Mouse (Mus musculus): ENCODE results near the gene Gm42372. TPM values are rescaled to one million over a fixed set of nuclear protein-coding genes. Genes with fewer than 3 reads are reported as not detected.

Gm42372 gene
- total RNA-seq (2021): 10 to 100 TPM; 62.3 to 67.7 TPM
- long read RNA-seq, experiment 1, full-length matches to known transcripts: 11 of 14 reads
- long read RNA-seq, experiment 1, partial matches to known transcripts: 0 of 14 reads
- long read RNA-seq, experiment 1, other reads (novel, unspliced or antisense): 3 of 14 reads
- long read RNA-seq, experiment 2, full-length matches to known transcripts: 3 of 5 reads
- long read RNA-seq, experiment 2, partial matches to known transcripts: 0 of 5 reads
- long read RNA-seq, experiment 2, other reads (novel, unspliced or antisense): 2 of 5 reads

DNA sequence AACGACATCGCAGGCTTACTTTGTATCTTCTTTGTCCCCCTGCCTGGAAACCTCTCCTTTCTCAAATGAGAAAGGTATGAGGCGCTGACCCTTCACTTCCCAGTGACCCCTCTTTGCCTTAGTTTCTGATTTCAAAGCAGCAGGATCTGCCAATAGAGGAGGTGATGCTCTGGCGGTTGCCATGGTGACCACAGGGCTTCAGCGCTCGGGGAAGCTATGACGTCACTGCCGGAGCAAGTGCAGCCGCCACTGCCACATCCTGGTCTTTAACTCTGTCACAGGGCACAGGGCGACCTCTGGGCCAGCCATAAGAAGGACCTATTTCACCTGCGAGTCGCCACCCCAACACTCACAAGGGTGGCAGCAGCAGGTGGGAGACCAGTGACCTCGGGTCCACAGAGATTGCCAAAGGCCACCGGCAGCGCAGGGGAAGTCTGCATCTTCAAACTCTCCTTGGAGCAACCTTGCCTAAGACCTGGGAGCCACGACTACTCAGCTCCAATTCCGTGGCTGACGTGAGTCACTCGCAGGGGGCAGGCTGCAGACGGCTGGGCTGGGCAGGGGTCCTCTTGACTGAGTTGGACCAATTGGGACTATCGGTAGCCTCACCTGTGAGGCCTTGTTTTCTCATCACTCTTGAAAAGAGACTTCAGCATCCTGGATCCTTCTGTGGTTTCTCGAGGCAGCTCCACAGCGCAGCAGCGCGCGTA lies at the start of gene Gm42372:
TSS of gene Gm42372 (plus strand) at position 228 of the 710 bp plus-strand sequence.
- peak within 1 kb of the TSS; percentile 96 for H3K27ac ChIP-seq
- intact Hi-C loops (cut with DNase I): no loop called here
- peak within 1 kb of the TSS; percentile 64 for H3K4me3 ChIP-seq
- peak; percentile 87 to 91 for DNase-seq (ENCODE audit: extremely low spot score in 1 of 2, low spot score in 2 of 2)
- TF ChIP-seq CTCF (IDR thresholded peaks at IDR 0.05): no peak

DNA sequence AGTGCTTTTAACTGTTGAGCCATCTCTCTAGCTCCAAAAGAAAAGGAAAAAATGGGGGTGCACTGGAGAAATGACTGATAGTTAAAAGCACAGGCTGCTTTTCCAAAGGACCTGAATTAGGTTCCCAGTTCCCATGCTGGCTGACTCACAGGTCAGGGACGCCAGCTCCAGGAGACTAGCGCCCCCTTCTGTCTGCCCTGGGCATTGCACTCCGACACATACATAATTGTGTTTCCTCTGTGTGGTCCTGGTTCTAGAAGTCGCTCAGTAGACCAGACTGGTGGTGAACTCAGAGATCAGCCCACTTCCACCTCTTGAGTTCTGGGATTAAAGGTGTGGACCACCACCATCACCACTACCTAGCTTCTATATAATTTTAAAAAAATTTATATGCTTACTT lies 45.6 kb upstream of the Gm42372 start:
- H3K27ac ChIP-seq: no peak overlapping the region
- intact Hi-C loops (cut with DNase I): no loop called here
- TF ChIP-seq CTCF (IDR thresholded peaks at IDR 0.05): peak; percentile 53

DNA sequence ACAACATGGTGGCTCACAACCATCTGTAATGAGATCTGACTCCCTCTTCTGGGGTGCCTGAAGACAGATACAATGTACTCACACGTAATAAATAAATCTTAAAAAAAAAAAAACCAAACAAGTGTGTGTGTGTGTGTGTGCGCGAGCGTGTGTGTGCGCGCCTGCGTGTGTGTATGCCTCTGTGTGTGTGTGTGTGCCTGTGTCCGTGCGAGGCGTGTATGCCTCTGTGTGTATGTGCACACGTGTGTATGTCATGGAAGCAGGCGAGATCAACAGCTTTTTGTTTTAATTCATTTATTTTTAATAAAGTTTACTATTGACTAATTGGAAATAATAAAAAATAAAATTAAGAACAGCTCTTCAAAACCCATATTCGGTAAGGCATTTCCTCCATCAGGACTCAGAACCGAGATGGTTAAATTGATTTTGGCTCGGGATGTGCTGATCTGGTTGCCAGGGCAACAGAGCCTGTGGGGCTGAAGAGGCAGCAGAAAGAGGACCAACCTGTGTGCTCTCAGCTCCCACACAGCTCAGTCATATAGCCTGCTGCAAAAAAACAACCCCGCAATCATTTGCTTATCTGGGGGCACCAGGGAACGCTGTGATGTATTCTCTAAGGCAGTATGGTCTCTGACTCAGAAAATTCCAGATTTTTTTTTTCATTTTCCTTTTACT lies 44.6 kb upstream of the Gm42372 start:
- H3K4me3 ChIP-seq: no peak overlapping the region
- intact Hi-C loops (cut with DNase I): no loop called here

More for the DNA sequence above, 45.6 kb upstream of the Gm42372 start:
- no peak overlapping the region for H3K4me3 ChIP-seq
- no peak for DNase-seq (ENCODE audit: extremely low spot score in 1 of 2, low spot score in 2 of 2)

DNA sequence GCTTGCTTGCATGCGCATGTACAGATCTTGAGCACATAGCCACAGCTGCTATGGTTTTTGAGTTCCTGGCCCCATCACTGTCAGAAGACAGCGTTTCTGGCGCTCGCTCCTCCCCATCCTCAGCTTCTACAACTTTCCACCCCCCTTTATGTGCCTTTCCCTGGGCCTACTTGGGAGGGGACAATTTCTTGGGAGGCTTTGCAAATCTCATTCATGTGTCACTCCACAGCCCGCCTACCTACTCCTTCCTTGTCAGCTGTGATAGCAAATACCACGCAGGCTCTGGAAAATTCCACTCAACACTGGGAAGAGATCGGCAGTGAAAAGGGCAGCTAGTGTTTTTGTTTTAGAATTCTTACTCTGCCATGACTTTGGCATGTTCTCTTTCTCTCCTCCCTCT lies 42.6 kb upstream of the Gm42372 start:
- intact Hi-C loops (cut with DNase I): no loop called here
- TF ChIP-seq CTCF (IDR thresholded peaks at IDR 0.05): no peak
- peak; percentile 62 to 78 for DNase-seq (ENCODE audit: extremely low spot score in 1 of 2, low spot score in 2 of 2)
- H3K4me3 ChIP-seq: no peak overlapping the region
- peak overlapping the region; percentile 80 for H3K27ac ChIP-seq

More for the DNA sequence above, 44.6 kb upstream of the Gm42372 start:
- H3K27ac ChIP-seq: 0 out of 2 replicates have a peak overlapping the region, but pooled peaks have one; percentile 48
- TF ChIP-seq CTCF (IDR thresholded peaks at IDR 0.05): no peak
- DNase-seq (ENCODE audit: extremely low spot score in 1 of 2, low spot score in 2 of 2): peak; percentile 59 to 70

DNA sequence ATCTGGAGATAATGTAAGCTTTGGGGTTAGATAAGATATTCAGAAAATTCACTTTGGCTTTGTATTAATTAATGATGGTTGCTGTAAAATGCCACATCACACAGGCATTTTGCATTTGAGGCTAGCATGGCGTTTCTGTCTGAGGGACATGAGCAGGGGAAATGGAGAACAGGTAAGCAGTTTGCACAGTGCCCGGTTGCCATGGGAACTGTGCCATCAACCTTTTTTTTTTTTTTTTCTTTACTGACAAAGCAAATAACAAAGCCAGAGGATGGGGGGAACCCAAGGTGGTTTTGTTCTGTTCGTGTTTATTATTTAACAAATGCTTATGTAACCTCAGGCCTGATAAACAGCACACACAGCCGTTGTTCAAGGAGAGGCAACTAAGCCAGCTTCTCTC lies 40.0 kb upstream of the Gm42372 start:
- no peak for TF ChIP-seq CTCF (IDR thresholded peaks at IDR 0.05)
- intact Hi-C loops (cut with DNase I): no loop called here
- Histone ChIP-seq H3K27ac (no peak overlapping the region), H3K4me3 (no peak overlapping the region)
- DNase-seq (ENCODE audit: extremely low spot score in 1 of 2, low spot score in 2 of 2): no peak

DNA sequence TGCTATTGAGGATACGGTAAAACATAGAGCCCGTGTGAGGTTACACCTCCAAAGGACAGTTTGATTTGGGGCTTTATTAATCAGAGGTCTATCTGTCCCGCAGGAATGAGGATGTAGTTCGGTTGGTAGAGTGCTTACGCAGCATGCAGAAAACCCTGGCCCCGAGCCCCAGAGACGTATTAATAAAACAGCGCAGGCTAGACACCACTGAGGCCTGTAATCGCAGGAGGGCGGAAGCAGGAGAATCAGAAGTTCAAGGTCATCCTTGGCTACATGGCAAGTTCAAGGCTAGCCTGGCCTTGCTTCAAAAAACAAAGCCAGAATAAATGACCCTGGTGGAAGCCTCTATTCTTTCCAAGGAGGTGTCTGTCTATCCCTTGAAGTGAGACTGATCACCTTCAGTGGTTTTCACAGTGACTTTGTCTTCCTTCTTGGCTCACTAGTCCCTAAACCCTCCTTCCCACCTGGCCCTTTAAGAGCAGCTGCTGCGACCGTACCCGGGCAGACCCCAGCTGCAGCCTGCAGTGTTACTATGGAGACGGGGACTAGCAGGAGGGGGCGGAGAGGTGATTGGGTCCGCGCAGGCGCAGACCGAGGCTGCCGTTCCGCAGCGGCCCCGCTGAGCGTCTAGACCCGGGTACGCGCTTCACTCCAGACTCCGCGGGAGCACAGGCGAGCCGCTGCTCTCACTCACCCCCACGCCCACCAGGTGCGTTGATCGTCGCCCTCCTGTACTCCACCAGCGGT lies 38.7 kb upstream of the Gm42372 start, which contains the start of gene Pnmal2:
TSS of gene Pnmal2 (plus strand) at position 622 of the 747 bp plus-strand sequence.
- DNase-seq (ENCODE audit: extremely low spot score in 1 of 2, low spot score in 2 of 2): peak; percentile 90 to 92
- H3K27ac ChIP-seq: peak within 1 kb of the TSS; percentile 99
- no peak for TF ChIP-seq CTCF (IDR thresholded peaks at IDR 0.05)
- peak within 1 kb of the TSS; percentile 83 for H3K4me3 ChIP-seq
- intact Hi-C loops (cut with DNase I): no loop called here

DNA sequence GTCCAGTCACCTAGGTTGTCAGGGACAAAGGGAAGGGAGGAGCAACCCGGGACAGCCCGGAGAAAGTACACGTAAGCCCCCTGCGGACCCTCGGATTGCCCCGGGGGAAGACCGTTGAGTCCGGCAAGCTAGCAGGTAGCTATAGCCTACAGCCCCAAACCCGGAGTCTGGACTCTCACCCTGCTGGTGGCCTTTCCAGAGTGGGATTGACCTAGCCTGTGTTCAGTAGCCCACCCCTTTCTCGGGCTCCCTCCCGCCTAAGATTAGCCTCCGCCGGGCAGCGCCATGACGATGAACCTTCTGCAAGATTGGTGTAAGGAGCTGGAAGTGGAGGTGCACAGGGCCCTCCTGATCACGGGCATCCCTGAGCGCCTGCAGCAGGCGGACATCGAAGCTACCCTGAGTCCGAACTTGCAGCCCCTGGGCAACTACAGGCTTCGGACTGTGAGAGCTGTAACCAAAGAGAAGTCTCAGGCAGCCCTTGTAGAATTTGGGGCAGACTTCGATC lies 38.0 kb upstream of the Gm42372 start:
- H3K27ac ChIP-seq: peak overlapping the region; percentile 99
- DNase-seq (ENCODE audit: extremely low spot score in 1 of 2, low spot score in 2 of 2): peak in 1 of 2 experiments; percentile 48
- no peak for TF ChIP-seq CTCF (IDR thresholded peaks at IDR 0.05)
- H3K4me3 ChIP-seq: peak overlapping the region; percentile 83
- intact Hi-C loops (cut with DNase I): no loop called here

DNA sequence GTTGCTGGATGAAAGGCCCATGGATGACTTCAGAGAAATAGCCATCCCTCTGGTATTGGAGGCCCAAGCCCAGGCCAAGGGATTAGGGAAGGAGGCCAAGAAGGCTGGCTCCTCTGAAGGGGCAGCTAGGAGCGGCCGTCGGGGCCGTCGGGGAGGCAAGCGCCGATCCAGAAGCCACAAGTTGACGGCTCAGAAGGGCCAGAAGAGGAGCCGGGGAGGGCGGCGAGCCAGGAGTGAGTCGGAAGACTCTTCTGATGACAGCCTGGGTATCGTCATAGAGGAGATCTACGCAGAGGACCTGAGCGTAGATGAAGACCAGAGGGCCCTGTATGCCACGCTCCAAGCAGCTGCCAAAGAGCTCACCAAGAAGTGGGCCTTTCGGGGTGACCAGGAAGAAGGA lies 37.5 kb upstream of the Gm42372 start:
- DNase-seq (ENCODE audit: extremely low spot score in 1 of 2, low spot score in 2 of 2): peak in 1 of 2 experiments; percentile 43
- no peak for TF ChIP-seq CTCF (IDR thresholded peaks at IDR 0.05)
- H3K4me3 ChIP-seq: peak overlapping the region; percentile 83
- H3K27ac ChIP-seq: peak overlapping the region; percentile 99
- intact Hi-C loops (cut with DNase I): no loop called here

DNA sequence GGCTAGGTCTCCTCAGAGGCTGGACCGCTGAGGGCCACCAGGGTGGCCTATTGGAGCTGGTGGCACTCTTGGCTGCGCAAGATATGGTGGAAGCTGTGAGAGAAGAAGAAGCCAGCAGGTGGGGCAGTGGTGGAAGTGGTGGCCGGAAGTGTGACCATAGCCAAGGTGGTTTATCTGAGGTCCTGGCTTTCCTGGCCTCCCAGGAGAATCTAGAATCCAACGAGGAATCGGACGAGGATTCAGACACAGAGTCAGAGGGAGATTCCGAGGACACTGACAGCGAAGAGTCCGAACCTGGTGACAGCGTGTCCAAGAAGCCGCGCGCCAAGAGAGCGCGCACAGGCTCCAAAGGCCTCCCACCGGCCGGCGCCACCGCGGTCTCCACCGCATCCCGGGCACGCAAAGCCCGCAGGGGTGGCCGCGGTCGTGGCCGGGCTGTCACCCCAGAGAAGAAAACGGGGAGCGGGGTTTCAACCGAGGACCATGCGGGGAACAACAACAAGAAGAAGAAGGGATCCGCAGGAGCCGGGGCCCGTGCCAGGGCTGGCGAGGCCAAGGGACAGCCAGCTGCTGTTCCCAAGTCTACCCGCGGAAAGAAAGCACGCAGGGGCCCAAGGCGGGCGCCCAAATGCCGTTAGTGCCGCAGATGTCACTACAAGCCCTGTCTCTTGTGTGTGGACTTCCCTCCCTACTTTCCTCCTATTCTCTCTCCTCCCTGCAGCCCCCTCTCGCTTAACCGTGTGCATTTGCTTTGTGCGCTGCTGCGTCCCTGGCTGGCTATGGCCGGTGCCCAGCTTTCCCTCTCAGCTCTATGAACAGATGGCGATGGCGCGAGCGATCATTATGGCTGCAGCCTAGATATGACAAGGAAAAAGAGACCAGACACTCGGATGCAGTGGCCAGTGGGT lies 36.2 kb upstream of the Gm42372 start:
- peak; percentile 30 for TF ChIP-seq CTCF (IDR thresholded peaks at IDR 0.05)
- intact Hi-C loops (cut with DNase I): no loop called here
- peak overlapping the region; percentile 83 for H3K4me3 ChIP-seq
- DNase-seq (ENCODE audit: extremely low spot score in 1 of 2, low spot score in 2 of 2): peak; percentile 35 to 43
- peak overlapping the region; percentile 99 for H3K27ac ChIP-seq

DNA sequence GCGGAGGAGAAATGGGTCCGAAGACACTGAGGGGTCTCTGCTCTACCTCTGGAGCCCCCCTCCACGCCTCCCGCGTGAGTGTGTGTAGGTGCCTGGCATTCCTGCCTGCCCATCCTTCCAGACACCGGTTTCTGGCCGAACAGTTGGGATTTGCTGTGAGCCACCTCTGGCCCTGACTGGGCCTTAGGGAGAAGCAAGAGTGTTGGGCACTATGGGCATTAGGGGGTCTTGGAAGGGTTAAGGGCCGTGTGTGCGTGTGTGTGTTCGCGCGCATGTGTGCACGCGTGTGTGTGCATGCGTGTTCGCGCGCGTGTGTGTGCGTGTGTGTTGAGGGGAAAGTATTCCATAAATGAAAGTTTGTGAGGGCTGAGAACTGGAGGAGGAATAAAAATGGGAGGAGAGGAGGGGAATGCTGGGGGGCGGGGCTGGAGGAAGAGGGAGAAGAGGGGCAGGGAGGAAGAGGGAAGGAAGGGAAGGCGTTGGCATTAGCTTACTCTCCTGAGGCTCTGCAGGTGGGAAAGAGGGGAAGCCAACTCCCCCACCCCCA lies 35.5 kb upstream of the Gm42372 start:
- H3K4me3 ChIP-seq: peak overlapping the region; percentile 83
- intact Hi-C loops (cut with DNase I): no loop called here
- H3K27ac ChIP-seq: peak overlapping the region; percentile 99
- TF ChIP-seq CTCF (IDR thresholded peaks at IDR 0.05): no peak
- peak in 1 of 2 experiments; percentile 51 for DNase-seq (ENCODE audit: extremely low spot score in 1 of 2, low spot score in 2 of 2)

Data from left cerebral cortex, adult 2 months (tissue).